ENCODE assay signal across 9 mouse cellular contexts in genomic region chr6:120604020-120604958, GRCm38 (mm10).
A peak's percentile ranks its signal among the peaks of the same experiment; 100 is the strongest.
DNase-seq lines count a peak whose midpoint lies in the region; ATAC-seq and TF ChIP-seq lines count a peak whose summit lies in the region.
"Had no signal": no experiment of that assay in that cellular context is flagged by ENCODE, and none has a peak within 500 bp of the region (broad histone marks: within the 10 kb centered on the region; RNA-seq: fewer than 3 reads in every experiment).

No protein-coding gene starts in this region.

- WGBS in kidney, embryonic 15.5 days: 51% methylated on average over 6 of the region's 6 CpGs
- WGBS in forebrain, embryonic 16.5 days: 22% methylated on average over 6 of the region's 6 CpGs
- WGBS in midbrain, embryonic 13.5 days: 43% methylated on average over 6 of the region's 6 CpGs

- TF ChIP-seq POLR2A in brain, embryonic 14.5 days (IDR thresholded peaks at IDR 0.05; ENCODE audit: borderline replicate concordance, extremely low read depth, insufficient read depth, insufficient read length, poor library complexity, severe bottlenecking): no peak

- no peaks in the 10 kb centered on the region for H3K36me3 ChIP-seq in kidney, embryonic 15.5 days
- H3K36me3 ChIP-seq in forebrain, embryonic 16.5 days (ENCODE audit: control insufficient read depth, insufficient read depth): no peaks in the 10 kb centered on the region
- H3K36me3 ChIP-seq in midbrain, embryonic 13.5 days: no peaks in the 10 kb centered on the region
- H3K36me3 ChIP-seq: limb, embryonic 12.5 days had no signal

- H3K27me3 ChIP-seq in kidney, embryonic 15.5 days: no peaks in the 10 kb centered on the region
- H3K27me3 ChIP-seq in forebrain, embryonic 16.5 days (replicated peaks; ENCODE audit: control insufficient read depth, insufficient read depth, low read length): 0 out of 2 replicates have a peak, but pooled peaks cover 3% of the 10 kb centered on the region
- H3K27me3 ChIP-seq in midbrain, embryonic 13.5 days: no peaks in the 10 kb centered on the region
- H3K27me3 ChIP-seq: limb, embryonic 12.5 days had no signal

- peaks cover 7% of the 10 kb centered on the region; the same call in 1 of the 2 replicates for H3K4me1 ChIP-seq in kidney, embryonic 15.5 days
- H3K4me1 ChIP-seq in forebrain, embryonic 16.5 days (replicated peaks; ENCODE audit: control insufficient read depth, insufficient read depth, low read length): no peaks in the 10 kb centered on the region; the same call in none of the 2 replicates
- peaks cover 8% of the 10 kb centered on the region for H3K4me1 ChIP-seq in midbrain, embryonic 13.5 days (replicated peaks)
- H3K4me1 ChIP-seq: limb, embryonic 12.5 days had no signal

- peak overlapping the region; percentile 25; the same call in 1 of the 2 replicates for H3K27ac ChIP-seq in kidney, embryonic 15.5 days
- no peak overlapping the region for H3K27ac ChIP-seq in forebrain, embryonic 16.5 days (ENCODE audit: low read length)
- H3K27ac ChIP-seq in midbrain, embryonic 13.5 days: peak overlapping the region; percentile 54
- H3K27ac ChIP-seq: limb, embryonic 12.5 days had no signal

- DNase-seq in kidney, adult 8-10 months: no peak
- DNase-seq in brain, embryonic 14.5 days (ENCODE audit: low read depth): peak; percentile 82
- no peak for DNase-seq in gastrocnemius, postnatal 25 days
- no peak for DNase-seq in frontal cortex, adult 2 months (ENCODE audit: extremely low spot score in 1 of 2, low spot score in 1 of 2)
- no peak for DNase-seq in layer of hippocampus, postnatal 36 days

- no peak overlapping the region for H3K4me3 ChIP-seq in kidney, embryonic 15.5 days (replicated peaks)
- H3K4me3 ChIP-seq in forebrain, embryonic 16.5 days (replicated peaks; ENCODE audit: low read length): no peak overlapping the region
- no peak overlapping the region for H3K4me3 ChIP-seq in midbrain, embryonic 13.5 days (replicated peaks)
- H3K4me3 ChIP-seq: limb, embryonic 12.5 days had no signal

- H3K9ac ChIP-seq in kidney, embryonic 15.5 days: no peak overlapping the region
- no peak overlapping the region for H3K9ac ChIP-seq in forebrain, embryonic 16.5 days (replicated peaks; ENCODE audit: low read depth, low read length)
- no peak overlapping the region for H3K9ac ChIP-seq in midbrain, embryonic 13.5 days (replicated peaks)
- H3K9ac ChIP-seq: limb, embryonic 12.5 days had no signal

- ATAC-seq in kidney, embryonic 15.5 days (replicated peaks; ENCODE audit: low FRiP score): peak; percentile 66; the same call in 1 of the 2 replicates
- ATAC-seq in forebrain, embryonic 16.5 days: peak; percentile 87
- ATAC-seq in midbrain, embryonic 13.5 days: no peak

- no peak overlapping the region for H3K4me2 ChIP-seq in kidney, embryonic 15.5 days
- no peak overlapping the region for H3K4me2 ChIP-seq in forebrain, embryonic 16.5 days (ENCODE audit: low read length)
- H3K4me2 ChIP-seq in midbrain, embryonic 13.5 days (replicated peaks): no peak overlapping the region
- H3K4me2 ChIP-seq: limb, embryonic 12.5 days had no signal

- no peak for TF ChIP-seq CTCF in brain, embryonic 14.5 days (IDR thresholded peaks at IDR 0.05; ENCODE audit: borderline replicate concordance, extremely low read depth, insufficient read depth, insufficient read length)

- H3K9me3 ChIP-seq in kidney, embryonic 15.5 days (replicated peaks): no peaks in the 10 kb centered on the region
- H3K9me3 ChIP-seq in forebrain, embryonic 16.5 days (ENCODE audit: control insufficient read depth, low read length): no peaks in the 10 kb centered on the region
- H3K9me3 ChIP-seq in midbrain, embryonic 13.5 days: no peaks in the 10 kb centered on the region
